Mouse (Mus musculus) heart, embryonic 14.5 days (tissue): ENCODE measurements around the gene Myh10. TPM values are rescaled to one million over a fixed set of nuclear protein-coding genes. Genes with fewer than 3 reads are reported as not detected.
"Not testable (repeated sequence)": the region's sequence is repeated elsewhere in the genome, so short reads cannot be mapped to it uniquely, and the experiment has no call there.

Experiments
- ATAC-seq: fragments of 200-750 bp; cut with Nextera tagmentation; 2 replicates; pipeline ENCODE4 v1.8.0; 2017; ENCODE audit warnings: low read depth, moderate TSS enrichment; ENCODE audit not compliant: insufficient number of reproducible peaks, insufficient read depth, low FRiP score
- H3K27ac ChIP-seq, 2 experiments: fragments of 200-500 bp in 1 of 2; fragments of 300-500 bp in 1 of 2; sonication (generic) in 1 of 2; replicated peaks in 1 of 2; 2 replicates each; pipeline ENCODE4 v1.5.1; 2012 to 2014; ENCODE audit warnings: low read depth in 2 of 2, low read length in 2 of 2, control low read depth in 1 of 2, mild to moderate bottlenecking in 1 of 2, mixed read lengths in 1 of 2; ENCODE audit not compliant: control insufficient read depth in 1 of 2, insufficient read depth in 1 of 2
- H3K27me3 ChIP-seq: fragments of 300-500 bp; sonication (generic); 2 replicates; pipeline ENCODE4 v1.6.1; 2014; ENCODE audit warnings: mild to moderate bottlenecking, low read length, control low read depth; ENCODE audit not compliant: control insufficient read depth, insufficient read depth
- H3K36me3 ChIP-seq: fragments of 300-500 bp; sonication (generic); 2 replicates; pipeline ENCODE4 v1.6.1; 2014; ENCODE audit warnings: mild to moderate bottlenecking, control low read depth, low read length, mixed read lengths; ENCODE audit not compliant: control insufficient read depth, insufficient read depth
- H3K4me1 ChIP-seq, 2 experiments: fragments of 200-500 bp in 1 of 2; fragments of 300-500 bp in 1 of 2; sonication (generic) in 1 of 2; 2 replicates each; pipeline ENCODE4 v1.6.1; 2012 to 2014; ENCODE audit warnings: low read length in 2 of 2, control low read depth in 1 of 2, mixed read lengths in 1 of 2; ENCODE audit not compliant: control insufficient read depth in 2 of 2, insufficient read depth in 2 of 2
- H3K4me2 ChIP-seq: fragments of 300-500 bp; sonication (generic); 2 replicates; pipeline ENCODE4 v1.6.1; 2014; ENCODE audit warnings: mild to moderate bottlenecking, low read length
- H3K4me3 ChIP-seq, 2 experiments: fragments of 200-500 bp in 1 of 2; fragments of 300-500 bp in 1 of 2; sonication (generic) in 1 of 2; 2 replicates each; pipeline ENCODE4 v1.5.1; 2012 to 2014; ENCODE audit warnings: low read length in 2 of 2, mild to moderate bottlenecking in 2 of 2, control low read depth in 1 of 2, low read depth in 1 of 2, moderate library complexity in 1 of 2; ENCODE audit not compliant: control insufficient read depth in 1 of 2, insufficient read depth in 1 of 2
- H3K9ac ChIP-seq: fragments of 300-500 bp; sonication (generic); 2 replicates; pipeline ENCODE4 v1.6.1; 2014; ENCODE audit warnings: mild to moderate bottlenecking, low read length
- H3K9me3 ChIP-seq: fragments of 300-500 bp; sonication (generic); 2 replicates; pipeline ENCODE4 v1.6.1; 2016; ENCODE audit warnings: low read length, control low read depth; ENCODE audit not compliant: control insufficient read depth
- WGBS: fragments of 180-500 bp; shearing (Covaris S2); extraction: QIAGEN DNeasy Blood & Tissue Kit; methylation state at CpG from one replicate; pipeline ENCODE4 v1.1.7; 2014; 5-methylcytosine and 5-hydroxymethylcytosine counted together
- polyA plus RNA-seq: library from polyadenylated mRNA; unstranded; fragments of >200 nt; fragmentation: Nextera tagmentation; extraction: Ambion mirVana; gene quantifications from 2 replicates; pipeline ENCODE4 v1.2.1, GENCODE M21; 2014

Myh10 gene
- polyA plus RNA-seq, 1 experiment from 2014 or later: 122 TPM

GRCm38 (mm10) chr11:68732066-68732465, 40.7 kb downstream of the Myh10 start:
- H3K4me2 ChIP-seq: no peak overlapping the region

GRCm38 (mm10) chr11:68733401-68733800, 42.0 kb downstream of the Myh10 start:
- H3K27me3 ChIP-seq, H3K4me1 ChIP-seq, H3K9ac ChIP-seq, H3K27ac ChIP-seq, ATAC-seq, H3K4me3 ChIP-seq, H3K4me2 ChIP-seq, H3K9me3 ChIP-seq: not testable (repeated sequence)
- WGBS: 88% methylated on average over 3 of the region's 3 CpGs
- H3K36me3 ChIP-seq: peaks cover 62% of the 10 kb centered on the region

More at GRCm38 (mm10) chr11:68732066-68732465, 40.7 kb downstream of the Myh10 start:
- Histone ChIP-seq H3K36me3 (peaks cover 60% of the 10 kb centered on the region), H3K4me1 (no peaks in the 10 kb centered on the region), H3K27me3 (no peaks in the 10 kb centered on the region), H3K9me3 (0 out of 2 replicates have a peak, but pooled peaks cover 6% of the 10 kb centered on the region), H3K27ac (0 out of 4 replicates have a peak overlapping the region, but pooled peaks of 1 of the 2 experiments have one; percentile 9), H3K4me3 (no peak overlapping the region), H3K9ac (no peak overlapping the region)
- 93% methylated on average over 6 of the region's 6 CpGs for WGBS
- ATAC-seq: no peak

- Histone ChIP-seq H3K9me3 (no peaks in the 10 kb centered on the region), H3K36me3 (peaks cover 94% of the 10 kb centered on the region), H3K4me1 (no peaks in the 10 kb centered on the region), H3K27me3 (no peaks in the 10 kb centered on the region), H3K4me3 (no peak overlapping the region), H3K4me2 (no peak overlapping the region), H3K27ac (no peak overlapping the region), H3K9ac (no peak overlapping the region)
- no peak for ATAC-seq
- 92% methylated on average over 7 of the region's 7 CpGs for WGBS
These were observed 48.1 kb downstream of the Myh10 start for GRCm38 (mm10) chr11:68739509-68739908.

- H3K36me3 ChIP-seq: peaks cover 93% of the 10 kb centered on the region
- H3K4me3 ChIP-seq: no peak overlapping the region
- H3K4me1 ChIP-seq: peaks cover 0 to 8% of the 10 kb centered on the region in 2 experiments; a peak in 1 of 4 replicates
- no peak overlapping the region for H3K27ac ChIP-seq
- no peaks in the 10 kb centered on the region for H3K9me3 ChIP-seq
- 77% methylated on average over 2 of the region's 2 CpGs for WGBS
- no peak for ATAC-seq
- H3K27me3 ChIP-seq: no peaks in the 10 kb centered on the region
- H3K9ac ChIP-seq: no peak overlapping the region
- H3K4me2 ChIP-seq: no peak overlapping the region
These were observed 51.3 kb downstream of the Myh10 start for GRCm38 (mm10) chr11:68742658-68743057.

- Histone ChIP-seq H3K9me3 (no peaks in the 10 kb centered on the region), H3K27me3 (no peaks in the 10 kb centered on the region), H3K36me3 (peaks cover 94% of the 10 kb centered on the region), H3K4me1 (peaks cover 0 to 8% of the 10 kb centered on the region in 2 experiments; a peak in 1 of 4 replicates), H3K4me2 (no peak overlapping the region), H3K27ac (no peak overlapping the region), H3K9ac (no peak overlapping the region), H3K4me3 (no peak overlapping the region)
- no peak for ATAC-seq
- 79% methylated on average over 3 of the region's 3 CpGs for WGBS
These were observed 52.8 kb downstream of the Myh10 start for GRCm38 (mm10) chr11:68744150-68744549.

- ATAC-seq: no peak
- Histone ChIP-seq H3K27me3 (no peaks in the 10 kb centered on the region), H3K9ac (no peak overlapping the region), H3K4me2 (no peak overlapping the region), H3K9me3 (no peaks in the 10 kb centered on the region), H3K4me3 (no peak overlapping the region), H3K4me1 (peaks cover 0 to 13% of the 10 kb centered on the region in 2 experiments; a peak in 2 of 4 replicates), H3K27ac (no peak overlapping the region; a peak in 1 of 4 replicates), H3K36me3 (peaks cover 91% of the 10 kb centered on the region)
- 79% methylated on average over 16 of the region's 16 CpGs for WGBS
These were observed 54.2 kb downstream of the Myh10 start for GRCm38 (mm10) chr11:68745374-68746200.

GRCm38 (mm10) chr11:68748121-68748520, 56.8 kb downstream of the Myh10 start:
- Histone ChIP-seq H3K4me3 (no peak overlapping the region), H3K4me1 (peaks cover 0 to 13% of the 10 kb centered on the region in 2 experiments; a peak in 2 of 4 replicates), H3K27me3 (no peaks in the 10 kb centered on the region), H3K27ac (no peak overlapping the region), H3K9me3 (no peaks in the 10 kb centered on the region), H3K9ac (no peak overlapping the region), H3K36me3 (peaks cover 88% of the 10 kb centered on the region), H3K4me2 (no peak overlapping the region)
- WGBS: 77% methylated on average over 5 of the region's 5 CpGs
- ATAC-seq: no peak
